Mouse (Mus musculus) cortical plate, adult 2 months (tissue): ENCODE data around the gene Cmtr2.

Source experiments
- CTCF ChIP-seq: fragments of 200-500 bp; IDR thresholded peaks from 2 replicates; pipeline ENCODE4 v1.5.1; 2011; ENCODE audit warnings: mild to moderate bottlenecking, control low read depth, low read length; ENCODE audit not compliant: insufficient read depth; ENCODE audit errors: extremely low read depth
- POLR2A ChIP-seq: fragments of 200-500 bp; IDR thresholded peaks from 2 replicates; pipeline ENCODE4 v1.6.1; 2011; ENCODE audit warnings: mild to moderate bottlenecking, low read length, control low read depth; ENCODE audit not compliant: insufficient read depth; ENCODE audit errors: extremely low read depth

DNA sequence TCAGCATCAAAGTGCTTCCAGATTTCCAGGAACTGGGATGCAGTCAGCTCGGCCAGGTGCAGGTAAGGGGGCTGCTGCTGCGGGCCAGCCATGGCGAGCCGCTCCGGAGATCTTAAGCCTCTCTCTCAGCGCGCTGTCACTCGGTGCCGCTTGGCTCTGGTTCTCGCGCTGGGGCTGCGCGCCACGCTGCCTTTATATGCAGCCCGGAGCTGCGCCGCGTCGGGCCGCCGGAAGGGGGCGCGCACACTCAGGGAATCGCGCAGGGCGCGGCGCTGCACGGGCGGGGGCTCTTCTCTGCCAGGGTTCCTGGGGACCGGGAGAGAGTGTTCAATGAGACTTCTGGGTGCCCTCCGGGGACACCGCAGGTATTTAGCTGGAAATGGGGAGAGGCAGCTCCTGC, 47.4 kb upstream of the Cmtr2 start, which contains the start of gene Calb2:
- TF ChIP-seq CTCF (peak; percentile 42), POLR2A (no peak)
